Mouse (Mus musculus): ENCODE results near the gene Kansl1. TPM values are rescaled to one million over a fixed set of nuclear protein-coding genes. Genes with fewer than 3 reads are reported as not detected.
A peak's percentile ranks its signal among the peaks of the same experiment; 100 is the strongest.
"Not testable (repeated sequence)": the region's sequence is repeated elsewhere in the genome, so short reads cannot be mapped to it uniquely, and the experiment has no call there.

Gene Kansl1
- total RNA-seq (2021): 10 to 100 TPM; 34.4 to 37.4 TPM

GRCm38 (mm10) chr11:104468751-104469268, at the start of gene Kansl1:
Kansl1 (minus strand) TSS chr11:104468861.
- DNase-seq: no peak
- intact Hi-C loops (cut with DNase I): no loop called here

- intact Hi-C loops (cut with DNase I): no loop called here
- DNase-seq: no peak
Observed at GRCm38 (mm10) chr11:104512436-104512835, 43.8 kb upstream of the Kansl1 start.

- peak; percentile 28 to 46 for DNase-seq
- intact Hi-C loops (cut with DNase I): no loop called here
Observed at GRCm38 (mm10) chr11:104510606-104511005, 41.9 kb upstream of the Kansl1 start.

GRCm38 (mm10) chr11:104508455-104508854, 39.8 kb upstream of the Kansl1 start:
- DNase-seq: no peak
- intact Hi-C loops (cut with DNase I): loop anchor here (5.0 kb wide), 1 partner anchor 191 kb away; no protein-coding TSS in a partner anchor

GRCm38 (mm10) chr11:104488292-104488691, 19.6 kb upstream of the Kansl1 start:
- no peak for DNase-seq
- intact Hi-C loops (cut with DNase I): no loop called here

GRCm38 (mm10) chr11:104481971-104482370, 13.3 kb upstream of the Kansl1 start:
- intact Hi-C loops (cut with DNase I): no loop called here
- no peak for DNase-seq

GRCm38 (mm10) chr11:104479505-104479904, 10.8 kb upstream of the Kansl1 start:
- DNase-seq: no peak
- intact Hi-C loops (cut with DNase I): no loop called here

- intact Hi-C loops (cut with DNase I): no loop called here
- peak; percentile 93 to 94 for DNase-seq
Observed at GRCm38 (mm10) chr11:104469371-104469835, 742 bp upstream of the Kansl1 start.

GRCm38 (mm10) chr11:104467698-104468097, 963 bp downstream of the Kansl1 start:
- no peak for DNase-seq
- intact Hi-C loops (cut with DNase I): no loop called here

GRCm38 (mm10) chr11:104461551-104461950, 7.1 kb downstream of the Kansl1 start:
- DNase-seq: peak; percentile 73 to 83
- intact Hi-C loops (cut with DNase I): loop anchor here (1.0 to 2.0 kb wide), 2 partner anchors 115 to 146 kb away; no protein-coding TSS in a partner anchor

- DNase-seq: no peak
- intact Hi-C loops (cut with DNase I): loop anchor here (2.0 kb wide), 1 partner anchor 113 kb away; no protein-coding TSS in a partner anchor
Observed at GRCm38 (mm10) chr11:104459671-104460070, 9.0 kb downstream of the Kansl1 start.

GRCm38 (mm10) chr11:104458507-104458906, 10.2 kb downstream of the Kansl1 start:
- no peak for DNase-seq
- intact Hi-C loops (cut with DNase I): no loop called here

- no peak for DNase-seq
Observed at GRCm38 (mm10) chr11:104452709-104453108, 16.0 kb downstream of the Kansl1 start.

GRCm38 (mm10) chr11:104451239-104451638, 17.4 kb downstream of the Kansl1 start:
- intact Hi-C loops (cut with DNase I): no loop called here
- no peak for DNase-seq

More at GRCm38 (mm10) chr11:104452709-104453108, 16.0 kb downstream of the Kansl1 start:
- intact Hi-C loops (cut with DNase I): no loop called here

- DNase-seq; intact Hi-C loops (cut with DNase I): not testable (repeated sequence)
Observed at GRCm38 (mm10) chr11:104448499-104448898, 20.2 kb downstream of the Kansl1 start.

GRCm38 (mm10) chr11:104445538-104445937, 23.1 kb downstream of the Kansl1 start:
- DNase-seq: no peak
- intact Hi-C loops (cut with DNase I): no loop called here

- intact Hi-C loops (cut with DNase I): no loop called here
Observed at GRCm38 (mm10) chr11:104445044-104445443, 23.6 kb downstream of the Kansl1 start.

GRCm38 (mm10) chr11:104443359-104443758, 25.3 kb downstream of the Kansl1 start:
- intact Hi-C loops (cut with DNase I): loop anchor here (2.0 to 5.0 kb wide), 2 partner anchors 61 to 97 kb away; no protein-coding TSS in a partner anchor

More at GRCm38 (mm10) chr11:104445044-104445443, 23.6 kb downstream of the Kansl1 start:
- no peak for DNase-seq

GRCm38 (mm10) chr11:104442333-104443136, 26.1 kb downstream of the Kansl1 start:
- peak; percentile 95 to 96 for DNase-seq
- intact Hi-C loops (cut with DNase I): loop anchor here (2.0 to 5.0 kb wide), 2 partner anchors 60 to 96 kb away; no protein-coding TSS in a partner anchor

More at GRCm38 (mm10) chr11:104443359-104443758, 25.3 kb downstream of the Kansl1 start:
- DNase-seq: no peak

- DNase-seq: peak; percentile 81 to 84
- intact Hi-C loops (cut with DNase I): loop anchor here (2.0 to 5.0 kb wide), 2 partner anchors 59 to 95 kb away; no protein-coding TSS in a partner anchor
Observed at GRCm38 (mm10) chr11:104441475-104442332, 27.0 kb downstream of the Kansl1 start.
